Mouse (Mus musculus): ENCODE results near the gene Cbr3. TPM values are rescaled to one million over a fixed set of nuclear protein-coding genes. Genes with fewer than 3 reads are reported as not detected.

Gene Cbr3
- total RNA-seq, 2 experiments from 2014 or later: 1.3 to 1.8 TPM

Other genes starting within 250 kb of the Cbr3 start
- gene Setd4, start 79.2 kb upstream of the Cbr3 start, total RNA-seq (2021): 1 to 10 TPM; 1.0 to 1.4 TPM
- 10 to 100 TPM; 19.3 to 24.6 TPM for gene Cbr1, start 77.4 kb upstream of the Cbr3 start, total RNA-seq (2021)
- gene Gm5678, start 55.1 kb upstream of the Cbr3 start, total RNA-seq (2021): 1 to 10 TPM in 1 of 2 experiments, under 1 TPM in 1; 0.69 to 1.5 TPM
- gene Dop1b, start 28.7 kb downstream of the Cbr3 start, total RNA-seq (2021): 10 to 100 TPM; 36.7 to 38.3 TPM
- gene Morc3, start 148.9 kb downstream of the Cbr3 start, total RNA-seq (2021): 10 to 100 TPM in 1 of 2 experiments, 1 to 10 TPM in 1; 7.7 to 10.3 TPM
- gene Chaf1b, start 200.7 kb downstream of the Cbr3 start, total RNA-seq (2021): under 1 TPM; 0.36 to 0.57 TPM